Mouse (Mus musculus): ENCODE results near the gene R3hdm4. TPM values are rescaled to one million over a fixed set of nuclear protein-coding genes. Genes with fewer than 3 reads are reported as not detected.

R3hdm4 gene
- polyA plus RNA-seq, 1 experiment from 2014 or later, result 231 TPM

Small RNA genes within 50 kb of the gene (microRNA-seq; reads per million reads assigned to microRNA genes)
- gene Mir6910, result not detected

Other genes starting within 250 kb of the R3hdm4 start
- gene Cdc34, start 239.0 kb downstream of the R3hdm4 start, polyA plus RNA-seq (2015; fragmentation: Nextera tagmentation; extraction: Ambion mirVana), result 109 and 110 TPM in 2 replicates
- gene Gzmm, start 232.2 kb downstream of the R3hdm4 start, polyA plus RNA-seq (2015; fragmentation: Nextera tagmentation; extraction: Ambion mirVana), result 1.4 and 1.7 TPM in 2 replicates
- 564 and 608 TPM in 2 replicates for gene Bsg, start 216.7 kb downstream of the R3hdm4 start, polyA plus RNA-seq (2015; fragmentation: Nextera tagmentation; extraction: Ambion mirVana)
- gene Hcn2, start 204.6 kb downstream of the R3hdm4 start, polyA plus RNA-seq (2015; fragmentation: Nextera tagmentation; extraction: Ambion mirVana), result 0.18 and 0.43 TPM in 2 replicates
- 38.5 and 43.9 TPM in 2 replicates for gene Polrmt, start 174.6 kb downstream of the R3hdm4 start, polyA plus RNA-seq (2015; fragmentation: Nextera tagmentation; extraction: Ambion mirVana)
- 1.1 and 1.3 TPM in 2 replicates for gene Fgf22, start 166.1 kb downstream of the R3hdm4 start, polyA plus RNA-seq (2015; fragmentation: Nextera tagmentation; extraction: Ambion mirVana)
- 71.5 and 82.3 TPM in 2 replicates for gene Rnf126, start 154.3 kb downstream of the R3hdm4 start, polyA plus RNA-seq (2015; fragmentation: Nextera tagmentation; extraction: Ambion mirVana)
- gene Fstl3, start 143.9 kb downstream of the R3hdm4 start, polyA plus RNA-seq (2015; fragmentation: Nextera tagmentation; extraction: Ambion mirVana), result 0.63 and 1.1 TPM in 2 replicates
- gene Prss57, start 130.2 kb downstream of the R3hdm4 start, polyA plus RNA-seq (2015; fragmentation: Nextera tagmentation; extraction: Ambion mirVana), result not detected in 2 replicates
- gene Palm, start 127.6 kb downstream of the R3hdm4 start, polyA plus RNA-seq (2015; fragmentation: Nextera tagmentation; extraction: Ambion mirVana), result 246 and 261 TPM in 2 replicates
- gene Misp, start 100.2 kb downstream of the R3hdm4 start, polyA plus RNA-seq (2015; fragmentation: Nextera tagmentation; extraction: Ambion mirVana), result 0.36 and 0.85 TPM in 2 replicates
- 106 and 116 TPM in 2 replicates for gene Ptbp1, start 66.8 kb downstream of the R3hdm4 start, polyA plus RNA-seq (2015; fragmentation: Nextera tagmentation; extraction: Ambion mirVana)
- 14.9 and 16.9 TPM in 2 replicates for gene Prtn3, start 46.7 kb downstream of the R3hdm4 start, polyA plus RNA-seq (2015; fragmentation: Nextera tagmentation; extraction: Ambion mirVana)
- 426 and 432 TPM in 2 replicates for gene Plppr3, start 46.6 kb downstream of the R3hdm4 start, polyA plus RNA-seq (2015; fragmentation: Nextera tagmentation; extraction: Ambion mirVana)
- not detected in 2 replicates for gene Elane, start 35.0 kb downstream of the R3hdm4 start, polyA plus RNA-seq (2015; fragmentation: Nextera tagmentation; extraction: Ambion mirVana)
- not detected in 2 replicates for gene Cfd, start 30.4 kb downstream of the R3hdm4 start, polyA plus RNA-seq (2015; fragmentation: Nextera tagmentation; extraction: Ambion mirVana)
- 62.9 and 69.1 TPM in 2 replicates for gene Med16, start 12.3 kb downstream of the R3hdm4 start, polyA plus RNA-seq (2015; fragmentation: Nextera tagmentation; extraction: Ambion mirVana)
- gene Gm26602, start 10.4 kb downstream of the R3hdm4 start, polyA plus RNA-seq (2015; fragmentation: Nextera tagmentation; extraction: Ambion mirVana), result 17.5 and 34.1 TPM in 2 replicates
- 2.2 and 2.3 TPM in 2 replicates for gene Kiss1r, start 4.2 kb downstream of the R3hdm4 start, polyA plus RNA-seq (2015; fragmentation: Nextera tagmentation; extraction: Ambion mirVana)
- gene Arid3a, start 5.8 kb upstream of the R3hdm4 start, polyA plus RNA-seq (2015; fragmentation: Nextera tagmentation; extraction: Ambion mirVana), result 3.8 and 3.9 TPM in 2 replicates
- 76.7 and 78.4 TPM in 2 replicates for gene Wdr18, start 38.9 kb upstream of the R3hdm4 start, polyA plus RNA-seq (2015; fragmentation: Nextera tagmentation; extraction: Ambion mirVana)
- 0.24 and 0.57 TPM in 2 replicates for gene Grin3b, start 49.5 kb upstream of the R3hdm4 start, polyA plus RNA-seq (2015; fragmentation: Nextera tagmentation; extraction: Ambion mirVana)
- 13.7 and 16.7 TPM in 2 replicates for gene Tmem259, start 63.1 kb upstream of the R3hdm4 start, polyA plus RNA-seq (2015; fragmentation: Nextera tagmentation; extraction: Ambion mirVana)
- 29.5 and 37.1 TPM in 2 replicates for gene Cnn2, start 67.4 kb upstream of the R3hdm4 start, polyA plus RNA-seq (2015; fragmentation: Nextera tagmentation; extraction: Ambion mirVana)
- gene Abca7, start 75.3 kb upstream of the R3hdm4 start, polyA plus RNA-seq (2015; fragmentation: Nextera tagmentation; extraction: Ambion mirVana), result 5.4 and 5.8 TPM in 2 replicates
- gene Arhgap45, start 95.4 kb upstream of the R3hdm4 start, polyA plus RNA-seq (2015; fragmentation: Nextera tagmentation; extraction: Ambion mirVana), result 1.5 and 1.6 TPM in 2 replicates
- 159 and 174 TPM in 2 replicates for gene Polr2e, start 118.6 kb upstream of the R3hdm4 start, polyA plus RNA-seq (2015; fragmentation: Nextera tagmentation; extraction: Ambion mirVana)
- gene Gpx4, start 126.0 kb upstream of the R3hdm4 start, polyA plus RNA-seq (2015; fragmentation: Nextera tagmentation; extraction: Ambion mirVana), result 498 and 532 TPM in 2 replicates
- gene Sbno2, start 184.4 kb upstream of the R3hdm4 start, polyA plus RNA-seq (2015; fragmentation: Nextera tagmentation; extraction: Ambion mirVana), result 13.4 and 15.3 TPM in 2 replicates
- 17.7 and 20.7 TPM in 2 replicates for gene Stk11, start 194.6 kb upstream of the R3hdm4 start, polyA plus RNA-seq (2015; fragmentation: Nextera tagmentation; extraction: Ambion mirVana)
- 391 and 394 TPM in 2 replicates for gene Atp5d, start 217.4 kb upstream of the R3hdm4 start, polyA plus RNA-seq (2015; fragmentation: Nextera tagmentation; extraction: Ambion mirVana)
- gene Cbarp, start 219.6 kb upstream of the R3hdm4 start, polyA plus RNA-seq (2015; fragmentation: Nextera tagmentation; extraction: Ambion mirVana), result 40.6 and 45.3 TPM in 2 replicates
- gene Midn, start 227.1 kb upstream of the R3hdm4 start, polyA plus RNA-seq (2015; fragmentation: Nextera tagmentation; extraction: Ambion mirVana), result 35.9 and 40.6 TPM in 2 replicates
- gene Cirbp, start 244.8 kb upstream of the R3hdm4 start, polyA plus RNA-seq (2015; fragmentation: Nextera tagmentation; extraction: Ambion mirVana), result 354 and 412 TPM in 2 replicates

Data from midbrain, embryonic 13.5 days (tissue).